Mouse (Mus musculus) heart, embryonic 16.5 days (tissue): ENCODE measurements around the gene Pank3. TPM values are rescaled to one million over a fixed set of nuclear protein-coding genes. Genes with fewer than 3 reads are reported as not detected.
A peak's percentile ranks its signal among the peaks of the same experiment; 100 is the strongest.

Experiments
- ATAC-seq: fragments of 200-750 bp; cut with Nextera tagmentation; replicated peaks from 2 replicates; pipeline ENCODE4 v1.8.0; 2017; ENCODE audit warnings: moderate number of reproducible peaks; ENCODE audit not compliant: insufficient read depth, low FRiP score; ENCODE audit errors: extremely low read depth
- H3K27ac ChIP-seq: fragments of 300-500 bp; sonication (generic); 2 replicates; pipeline ENCODE4 v1.5.1; 2014; ENCODE audit warnings: mild to moderate bottlenecking, low read length, control low read depth, moderate library complexity
- H3K27me3 ChIP-seq: fragments of 300-500 bp; sonication (generic); 2 replicates; pipeline ENCODE4 v1.6.1; 2014; ENCODE audit warnings: low read length, mixed read lengths; ENCODE audit not compliant: control insufficient read depth, insufficient read depth
- H3K36me3 ChIP-seq: fragments of 300-500 bp; sonication (generic); 2 replicates; pipeline ENCODE4 v1.6.1; 2014; ENCODE audit not compliant: control insufficient read depth, insufficient read depth
- H3K4me1 ChIP-seq: fragments of 300-500 bp; sonication (generic); 2 replicates; pipeline ENCODE4 v1.6.1; 2014; ENCODE audit warnings: low read length, mixed read lengths; ENCODE audit not compliant: control insufficient read depth, insufficient read depth
- H3K4me2 ChIP-seq: fragments of 300-500 bp; sonication (generic); 2 replicates; pipeline ENCODE4 v1.6.1; 2014; ENCODE audit warnings: low read depth, mild to moderate bottlenecking, control low read depth, low read length
- H3K4me3 ChIP-seq: fragments of 300-500 bp; sonication (generic); 2 replicates; pipeline ENCODE4 v1.5.1; 2014; ENCODE audit warnings: mild to moderate bottlenecking, control low read depth, low read length
- H3K9ac ChIP-seq: fragments of 300-500 bp; sonication (generic); 2 replicates; pipeline ENCODE4 v1.6.1; 2014; ENCODE audit warnings: low read length, control low read depth
- H3K9me3 ChIP-seq: fragments of 300-500 bp; sonication (generic); replicated peaks from 2 replicates; pipeline ENCODE4 v1.6.1; 2016; ENCODE audit warnings: low read length; ENCODE audit not compliant: control insufficient read depth
- WGBS: fragments of 180-500 bp; shearing (Covaris S2); extraction: QIAGEN DNeasy Blood & Tissue Kit; methylation state at CpG from one replicate; pipeline ENCODE4 v1.1.7; 2014; 5-methylcytosine and 5-hydroxymethylcytosine counted together
- polyA plus RNA-seq: library from polyadenylated mRNA; unstranded; fragments of >200 nt; fragmentation: Nextera tagmentation; extraction: Ambion mirVana; gene quantifications from 2 replicates; pipeline ENCODE4 v1.2.1, GENCODE M21; 2015

The Pank3 gene
- polyA plus RNA-seq: 8.3 and 9.2 TPM in 2 replicates

DNA sequence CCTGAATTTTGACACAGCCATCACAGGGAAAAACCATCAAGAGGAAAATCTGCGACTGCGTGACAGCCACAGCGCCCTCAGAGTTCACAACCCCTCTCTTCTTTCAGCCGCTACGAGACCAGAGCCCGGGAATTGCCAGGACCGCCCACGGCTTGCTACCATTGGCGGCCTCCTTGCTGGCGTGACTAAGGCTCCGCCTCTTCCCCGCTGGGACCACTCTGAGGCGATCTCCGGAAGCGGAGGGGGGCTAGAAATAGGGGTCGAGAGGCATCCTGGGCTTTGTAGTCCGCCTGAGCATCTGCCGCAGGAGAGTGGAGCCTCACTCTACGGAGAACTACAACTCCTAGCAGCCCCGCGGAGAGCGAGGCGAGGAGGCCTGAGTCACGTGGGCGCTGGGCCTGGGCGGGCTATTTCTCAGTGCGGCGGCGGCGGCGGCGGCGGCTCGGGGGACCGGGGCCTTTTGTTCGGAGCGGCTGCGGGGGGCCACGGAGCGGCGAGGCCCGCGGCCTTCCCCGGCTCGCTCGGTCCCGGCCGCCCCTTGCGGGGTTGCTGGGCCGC lies at the start of gene Pank3:
Gene Pank3 (plus strand): TSS at position 297 of the 558 bp plus-strand sequence.
- WGBS: under 1% methylated on average over 44 of the region's 50 CpGs
- H3K27me3 ChIP-seq: no peaks in the 10 kb centered on the region

DNA sequence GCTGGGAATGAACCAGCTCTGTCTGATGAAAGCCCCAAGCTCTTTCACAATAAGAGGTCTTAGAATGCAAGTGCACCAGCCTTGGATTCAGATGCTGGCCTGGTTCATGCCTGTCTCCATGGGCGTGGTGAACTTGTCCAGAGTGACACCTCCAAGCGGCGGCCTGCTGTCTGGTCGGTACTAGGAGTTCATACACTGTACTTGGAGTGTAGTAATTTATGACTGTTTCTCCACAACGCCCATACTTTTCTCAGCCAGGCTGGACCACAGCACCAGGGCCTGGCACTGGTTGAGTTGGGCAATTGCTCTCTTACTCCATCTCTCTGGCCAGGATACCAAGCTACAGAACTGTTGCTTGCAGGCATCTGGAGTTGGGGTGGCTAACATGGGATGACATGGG lies 45.4 kb upstream of the Pank3 start:
- Histone ChIP-seq H3K27ac (no peak overlapping the region), H3K9me3 (no peaks in the 10 kb centered on the region), H3K36me3 (no peaks in the 10 kb centered on the region), H3K4me1 (no peaks in the 10 kb centered on the region), H3K4me2 (no peak overlapping the region), H3K27me3 (no peaks in the 10 kb centered on the region), H3K9ac (no peak overlapping the region), H3K4me3 (no peak overlapping the region)
- ATAC-seq: no peak
- WGBS: 83% methylated on average over 5 of the region's 5 CpGs

More for the DNA sequence above, at the start of gene Pank3:
- H3K36me3 ChIP-seq: no peaks in the 10 kb centered on the region
- H3K27ac ChIP-seq: peak within 1 kb of the TSS; percentile 85
- peak within 1 kb of the TSS; percentile 69 for H3K4me3 ChIP-seq
- peaks cover 13% of the 10 kb centered on the region for H3K4me1 ChIP-seq
- H3K4me2 ChIP-seq: peak within 1 kb of the TSS; percentile 77
- peak within 1 kb of the TSS; percentile 84 for H3K9ac ChIP-seq
- no peaks in the 10 kb centered on the region for H3K9me3 ChIP-seq
- peak; percentile 99 for ATAC-seq

DNA sequence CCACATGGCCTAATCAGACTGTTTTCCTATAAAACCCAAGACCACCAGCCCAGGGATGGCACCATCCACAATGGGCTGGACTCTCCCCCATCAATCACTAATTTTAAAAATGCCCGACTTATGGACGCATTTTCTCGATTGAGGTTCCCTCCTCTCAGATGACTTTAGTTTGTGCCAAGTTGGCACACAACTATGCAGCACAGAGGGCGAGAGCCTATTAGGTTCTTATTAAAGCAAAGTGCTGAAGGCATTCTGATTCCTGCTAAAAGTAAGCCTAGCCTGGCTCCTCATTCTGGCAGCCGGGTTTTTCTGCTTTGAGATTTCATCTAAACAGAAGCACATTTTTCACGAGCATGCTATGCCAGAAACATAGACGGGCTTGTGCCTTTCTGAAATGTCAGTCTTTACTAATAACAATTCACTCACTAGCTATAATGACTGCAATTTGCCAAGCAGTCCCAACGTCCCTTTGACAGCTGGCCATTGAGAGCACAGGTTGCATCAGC lies 42.9 kb upstream of the Pank3 start:
- no peak overlapping the region for H3K4me2 ChIP-seq
- ATAC-seq: no peak
- no peaks in the 10 kb centered on the region for H3K27me3 ChIP-seq
- H3K36me3 ChIP-seq: no peaks in the 10 kb centered on the region
- no peak overlapping the region for H3K27ac ChIP-seq
- H3K4me1 ChIP-seq: no peaks in the 10 kb centered on the region
- H3K4me3 ChIP-seq: no peak overlapping the region
- no peaks in the 10 kb centered on the region for H3K9me3 ChIP-seq
- WGBS: 79% methylated on average over 8 of the region's 8 CpGs
- no peak overlapping the region for H3K9ac ChIP-seq

DNA sequence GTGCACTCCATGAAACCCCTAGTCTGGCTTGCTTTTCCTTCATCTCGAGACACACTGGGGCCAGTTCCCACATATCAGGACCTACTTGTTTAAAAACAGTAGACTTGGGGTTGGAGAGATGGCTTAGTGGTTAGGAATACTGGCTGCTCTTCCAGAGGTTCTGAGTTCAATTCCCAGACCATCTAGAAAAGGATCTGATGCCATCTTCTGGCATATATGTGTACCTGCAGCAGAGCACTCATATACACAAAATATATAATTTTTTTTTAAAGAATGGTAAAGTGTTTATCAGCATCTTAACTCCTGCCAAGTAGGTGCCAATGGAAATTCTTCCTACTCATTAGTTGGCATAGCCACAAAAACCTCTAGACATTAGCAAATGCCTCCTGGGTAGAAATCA lies 41.1 kb upstream of the Pank3 start:
- WGBS: 79% methylated on average over 1 of the region's 1 CpGs
- no peaks in the 10 kb centered on the region for H3K27me3 ChIP-seq
- no peak for ATAC-seq
- no peak overlapping the region for H3K4me2 ChIP-seq
- H3K36me3 ChIP-seq: no peaks in the 10 kb centered on the region
- H3K4me1 ChIP-seq: no peaks in the 10 kb centered on the region
- H3K4me3 ChIP-seq: no peak overlapping the region
- H3K9me3 ChIP-seq: no peaks in the 10 kb centered on the region
- H3K9ac ChIP-seq: no peak overlapping the region
- H3K27ac ChIP-seq: no peak overlapping the region

DNA sequence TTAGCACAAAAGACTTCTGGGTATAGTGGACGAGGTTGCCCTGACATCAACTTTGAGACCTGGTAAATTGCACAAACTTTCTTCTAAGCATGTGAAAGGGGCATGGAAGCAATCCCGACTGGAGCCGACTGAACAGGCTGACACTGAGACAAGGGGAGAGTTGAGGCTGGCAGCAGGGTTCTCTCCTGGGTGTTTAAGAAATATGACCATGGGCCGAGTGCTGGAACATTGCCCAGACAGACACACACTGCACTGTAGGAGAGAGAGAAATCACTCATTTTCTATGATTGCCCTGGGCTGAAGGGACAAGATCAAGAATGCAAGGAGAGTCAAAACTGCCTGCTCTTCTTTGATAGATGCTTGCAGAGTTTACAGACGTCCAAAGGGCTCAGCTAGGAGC lies 40.1 kb upstream of the Pank3 start:
- Histone ChIP-seq H3K9me3 (no peaks in the 10 kb centered on the region), H3K4me3 (no peak overlapping the region), H3K4me2 (no peak overlapping the region), H3K4me1 (no peaks in the 10 kb centered on the region), H3K27me3 (no peaks in the 10 kb centered on the region), H3K36me3 (no peaks in the 10 kb centered on the region), H3K27ac (no peak overlapping the region), H3K9ac (no peak overlapping the region)
- 37% methylated on average over 5 of the region's 5 CpGs for WGBS
- no peak for ATAC-seq

DNA sequence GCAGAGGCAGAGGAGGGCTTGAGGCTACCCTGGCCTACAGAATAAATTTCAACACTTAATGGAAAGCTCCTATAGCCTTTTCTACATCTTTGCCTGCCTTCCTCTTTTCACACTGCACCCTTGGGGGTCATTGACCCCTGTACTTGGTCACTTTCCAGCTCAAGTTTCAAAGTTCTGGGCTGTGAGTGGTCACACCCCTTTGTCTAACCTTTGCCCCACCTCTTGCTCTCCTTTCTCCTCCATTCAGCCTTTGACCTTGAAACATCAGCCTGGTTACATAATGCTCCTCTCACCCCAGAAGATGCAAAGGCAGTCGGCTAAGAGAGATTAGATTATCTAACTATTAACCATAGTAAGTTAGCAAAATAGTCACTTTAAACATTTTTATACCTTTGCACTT lies 36.9 kb upstream of the Pank3 start:
- no peak overlapping the region for H3K4me3 ChIP-seq
- H3K27me3 ChIP-seq: no peaks in the 10 kb centered on the region
- no peaks in the 10 kb centered on the region for H3K36me3 ChIP-seq
- 51% methylated on average over 1 of the region's 1 CpGs for WGBS
- no peak overlapping the region for H3K9ac ChIP-seq
- no peak overlapping the region for H3K27ac ChIP-seq
- no peak overlapping the region for H3K4me2 ChIP-seq
- ATAC-seq: no peak
- no peaks in the 10 kb centered on the region for H3K9me3 ChIP-seq
- H3K4me1 ChIP-seq: no peaks in the 10 kb centered on the region

DNA sequence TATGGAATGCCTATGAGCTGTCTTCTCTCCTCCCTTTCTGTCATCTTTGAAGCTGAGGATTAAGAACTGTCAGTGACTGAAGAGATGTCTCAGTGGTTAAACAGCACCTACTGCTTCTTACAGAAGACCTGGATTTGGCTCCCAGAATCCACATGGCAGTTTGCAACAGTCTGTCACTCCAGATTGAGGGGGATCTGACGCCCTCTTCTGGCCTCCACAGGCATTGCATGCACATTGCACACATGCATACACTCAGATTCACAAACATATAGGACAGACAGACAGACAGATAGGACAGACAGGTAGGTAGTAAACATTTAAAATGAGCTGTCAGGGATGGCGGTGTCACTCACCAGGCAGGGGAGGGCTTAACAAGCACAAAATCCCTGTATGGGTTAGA lies 32.5 kb upstream of the Pank3 start:
- Histone ChIP-seq H3K36me3 (no peaks in the 10 kb centered on the region), H3K27ac (no peak overlapping the region), H3K4me1 (no peaks in the 10 kb centered on the region), H3K4me3 (no peak overlapping the region), H3K27me3 (no peaks in the 10 kb centered on the region), H3K9me3 (no peaks in the 10 kb centered on the region), H3K4me2 (no peak overlapping the region), H3K9ac (no peak overlapping the region)
- WGBS: 62% methylated on average over 2 of the region's 2 CpGs
- ATAC-seq: no peak

DNA sequence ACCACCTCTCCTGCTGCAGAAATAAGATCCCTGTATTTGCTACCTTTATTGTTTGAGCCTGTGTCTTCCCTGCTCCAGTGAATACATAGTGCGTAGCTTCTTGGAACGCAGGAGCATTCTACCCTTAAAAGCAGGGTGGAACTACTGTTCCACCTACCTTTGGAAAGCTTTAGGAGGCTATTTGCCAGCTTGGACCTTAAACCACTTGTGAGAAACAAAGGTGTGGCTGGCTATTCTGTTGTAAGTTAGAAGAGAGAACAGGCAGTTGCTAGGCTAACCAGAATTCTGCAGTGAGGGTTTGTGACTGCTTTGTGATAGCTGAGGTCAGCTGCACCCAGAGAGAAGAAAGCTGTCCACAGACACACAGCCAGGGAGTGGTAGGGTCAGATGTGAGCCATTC lies 32.0 kb upstream of the Pank3 start:
- Histone ChIP-seq H3K9ac (no peak overlapping the region), H3K4me1 (no peaks in the 10 kb centered on the region), H3K36me3 (no peaks in the 10 kb centered on the region), H3K27me3 (no peaks in the 10 kb centered on the region), H3K4me2 (no peak overlapping the region), H3K27ac (no peak overlapping the region), H3K9me3 (no peaks in the 10 kb centered on the region), H3K4me3 (no peak overlapping the region)
- ATAC-seq: no peak
- WGBS: 87% methylated on average over 2 of the region's 2 CpGs

DNA sequence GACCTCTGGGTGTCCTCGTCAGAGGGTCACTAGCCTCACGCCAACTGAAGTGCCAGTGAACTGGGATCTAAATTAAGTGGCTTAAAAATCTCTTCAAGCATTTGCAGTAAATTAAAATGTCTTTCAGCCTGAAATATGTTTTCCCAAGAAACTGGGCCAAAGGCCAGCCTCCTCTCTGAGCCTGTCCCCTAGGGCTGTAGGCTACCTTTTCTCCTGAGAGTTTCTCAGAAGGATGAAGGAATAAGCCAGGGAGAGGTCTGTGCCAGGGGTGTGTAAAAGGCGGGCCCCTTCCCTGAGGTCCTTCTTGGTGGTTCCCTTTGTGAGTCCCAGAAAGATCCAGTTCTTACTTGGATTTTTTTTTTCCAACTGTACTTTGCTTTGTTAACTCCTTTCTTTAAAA lies 31.2 kb upstream of the Pank3 start:
- Histone ChIP-seq H3K9ac (no peak overlapping the region), H3K4me2 (no peak overlapping the region), H3K4me3 (no peak overlapping the region), H3K4me1 (no peaks in the 10 kb centered on the region), H3K27ac (no peak overlapping the region), H3K36me3 (no peaks in the 10 kb centered on the region), H3K27me3 (no peaks in the 10 kb centered on the region), H3K9me3 (no peaks in the 10 kb centered on the region)
- 71% methylated on average over 3 of the region's 3 CpGs for WGBS
- no peak for ATAC-seq
